Mouse (Mus musculus) olfactory bulb, adult 2 months (tissue): ENCODE measurements around the gene Pvr.

Experiments
- CTCF ChIP-seq: fragments of 200-500 bp; IDR thresholded peaks from 2 replicates; pipeline ENCODE4 v1.5.1; 2012; ENCODE audit warnings: low read depth, mild to moderate bottlenecking, low read length, moderate library complexity; ENCODE audit not compliant: insufficient read depth
- POLR2A ChIP-seq: fragments of 200-500 bp; IDR thresholded peaks from 2 replicates; pipeline ENCODE4 v1.6.1; 2012; ENCODE audit warnings: mild to moderate bottlenecking, low read depth, low read length, moderate library complexity; ENCODE audit not compliant: insufficient read depth

- TF ChIP-seq POLR2A (no peak), CTCF (no peak)
These were observed 2.4 kb upstream of the Pvr start for GRCm38 (mm10) chr7:19923354-19923753.
